Mouse (Mus musculus) stomach, postnatal 0 days (tissue): ENCODE data around the gene Slc38a2. TPM values are rescaled to one million over a fixed set of nuclear protein-coding genes. Genes with fewer than 3 reads are reported as not detected.
A peak's percentile ranks its signal among the peaks of the same experiment; 100 is the strongest.

Experiments used
- ATAC-seq: fragments of 200-750 bp; cut with Nextera tagmentation; 2 replicates; pipeline ENCODE4 v1.8.0; 2017; ENCODE audit not compliant: low FRiP score, low TSS enrichment
- DNase-seq: peaks from one replicate; pipeline ENCODE4 v3.0.0-alpha.2; 2016; ENCODE audit warnings: low spot score
- H3K27ac ChIP-seq: fragments of 300-500 bp; sonication (generic); replicated peaks from 2 replicates; pipeline ENCODE4 v1.5.1; 2014; ENCODE audit warnings: mild to moderate bottlenecking, control low read depth
- H3K27me3 ChIP-seq: fragments of 300-500 bp; sonication (generic); 2 replicates; pipeline ENCODE4 v1.6.1; 2014; ENCODE audit warnings: low read length; ENCODE audit not compliant: control insufficient read depth, insufficient read depth
- H3K36me3 ChIP-seq: fragments of 300-500 bp; sonication (generic); 2 replicates; pipeline ENCODE4 v1.6.1; 2014; ENCODE audit warnings: low read length, mixed read lengths; ENCODE audit not compliant: control insufficient read depth, insufficient read depth
- H3K4me1 ChIP-seq: fragments of 300-500 bp; sonication (generic); replicated peaks from 2 replicates; pipeline ENCODE4 v1.6.1; 2014; ENCODE audit warnings: antibody characterized with exemption; ENCODE audit not compliant: control insufficient read depth, insufficient read depth
- H3K4me2 ChIP-seq: fragments of 300-500 bp; sonication (generic); replicated peaks from 2 replicates; pipeline ENCODE4 v1.6.1; 2014; ENCODE audit warnings: low read depth, mild to moderate bottlenecking, control low read depth, moderate library complexity
- H3K4me3 ChIP-seq: fragments of 300-500 bp; sonication (generic); 2 replicates; pipeline ENCODE4 v1.5.1; 2014; ENCODE audit warnings: low read depth, low read length, control low read depth
- H3K9ac ChIP-seq: fragments of 300-500 bp; sonication (generic); 2 replicates; pipeline ENCODE4 v1.6.1; 2014; ENCODE audit warnings: mild to moderate bottlenecking, low read length, control low read depth, mixed read lengths
- H3K9me3 ChIP-seq: fragments of 300-500 bp; sonication (generic); 2 replicates; pipeline ENCODE4 v1.6.1; 2016; ENCODE audit warnings: low read length; ENCODE audit not compliant: control insufficient read depth
- CTCF ChIP-seq: IDR thresholded peaks from 2 replicates; pipeline ENCODE4 v1.5.1; 2016; ENCODE audit warnings: antibody characterized with exemption, low read depth, mild to moderate bottlenecking, moderate library complexity
- EP300 ChIP-seq: optimal IDR thresholded peaks from 2 replicates; pipeline ENCODE3; 2016; ENCODE audit warnings: antibody characterized with exemption
- WGBS: fragments of 180-500 bp; shearing (Covaris S2); extraction: QIAGEN DNeasy Blood & Tissue Kit; methylation state at CpG from one replicate; pipeline ENCODE4 v1.1.7; 2014; 5-methylcytosine and 5-hydroxymethylcytosine counted together
- polyA plus RNA-seq: library from polyadenylated mRNA; unstranded; fragments of >200 nt; fragmentation: Nextera tagmentation; extraction: Ambion mirVana; gene quantifications from 2 replicates; pipeline ENCODE4 v1.2.1, GENCODE M21; 2015

Slc38a2 gene
- polyA plus RNA-seq, 1 experiment from 2014 or later: 55.3 TPM

- Histone ChIP-seq H3K9ac (no peak overlapping the region), H3K4me3 (no peak overlapping the region), H3K4me2 (no peak overlapping the region), H3K4me1 (peaks cover 2% of the 10 kb centered on the region; the same call in 1 of the 2 replicates), H3K27me3 (no peaks in the 10 kb centered on the region), H3K9me3 (no peaks in the 10 kb centered on the region), H3K27ac (peak overlapping the region; percentile 76), H3K36me3 (no peaks in the 10 kb centered on the region)
- DNase-seq (no peak), ATAC-seq (no peak)
- 54% methylated on average over 15 of the region's 15 CpGs for WGBS
- TF ChIP-seq EP300 (no peak), CTCF (no peak)
Observed at GRCm38 (mm10) chr15:96675744-96676143, 23.8 kb downstream of the Slc38a2 start.

GRCm38 (mm10) chr15:96675055-96675454 lies 24.5 kb downstream of the Slc38a2 start:
- TF ChIP-seq CTCF (no peak), EP300 (no peak)
- Histone ChIP-seq H3K9ac (no peak overlapping the region), H3K27me3 (no peaks in the 10 kb centered on the region), H3K4me3 (no peak overlapping the region), H3K9me3 (no peaks in the 10 kb centered on the region), H3K4me1 (peaks cover 2% of the 10 kb centered on the region; the same call in 1 of the 2 replicates), H3K36me3 (no peaks in the 10 kb centered on the region), H3K27ac (no peak overlapping the region), H3K4me2 (no peak overlapping the region)
- 86% methylated on average over 11 of the region's 11 CpGs for WGBS
- DNase-seq: no peak
- no peak for ATAC-seq

- H3K4me2 ChIP-seq: no peak overlapping the region
- no peaks in the 10 kb centered on the region for H3K9me3 ChIP-seq
- DNase-seq (no peak), ATAC-seq (no peak)
- no peaks in the 10 kb centered on the region for H3K27me3 ChIP-seq
- H3K4me3 ChIP-seq: no peak overlapping the region
- TF ChIP-seq EP300 (no peak), CTCF (no peak)
- no peak overlapping the region for H3K27ac ChIP-seq
- H3K36me3 ChIP-seq: no peaks in the 10 kb centered on the region
- 43% methylated on average over 1 of the region's 1 CpGs for WGBS
- peaks cover 2% of the 10 kb centered on the region; the same call in 1 of the 2 replicates for H3K4me1 ChIP-seq
- H3K9ac ChIP-seq: no peak overlapping the region
Observed at GRCm38 (mm10) chr15:96674089-96674488, 25.4 kb downstream of the Slc38a2 start.

GRCm38 (mm10) chr15:96669721-96670120 lies 29.8 kb downstream of the Slc38a2 start:
- H3K36me3 ChIP-seq: no peaks in the 10 kb centered on the region
- TF ChIP-seq EP300 (no peak), CTCF (no peak)
- no peak overlapping the region for H3K4me2 ChIP-seq
- no peak for DNase-seq
- no peaks in the 10 kb centered on the region for H3K27me3 ChIP-seq
- no peak overlapping the region for H3K9ac ChIP-seq
- H3K4me1 ChIP-seq: no peaks in the 10 kb centered on the region
- no peak overlapping the region for H3K4me3 ChIP-seq
- 74% methylated on average over 6 of the region's 6 CpGs for WGBS
- H3K9me3 ChIP-seq: no peaks in the 10 kb centered on the region
- ATAC-seq: no peak
- no peak overlapping the region for H3K27ac ChIP-seq

GRCm38 (mm10) chr15:96666663-96667062 lies 32.9 kb downstream of the Slc38a2 start:
- peak overlapping the region; percentile 39 for H3K4me2 ChIP-seq
- DNase-seq: peak; percentile 66
- H3K36me3 ChIP-seq: no peaks in the 10 kb centered on the region
- no peaks in the 10 kb centered on the region for H3K9me3 ChIP-seq
- H3K4me3 ChIP-seq: peak overlapping the region; percentile 18; the same call in 1 of the 2 replicates
- 3% methylated on average over 7 of the region's 7 CpGs for WGBS
- H3K9ac ChIP-seq: no peak overlapping the region
- no peak overlapping the region for H3K27ac ChIP-seq
- ATAC-seq: peak; percentile 67
- no peaks in the 10 kb centered on the region for H3K4me1 ChIP-seq
- no peaks in the 10 kb centered on the region for H3K27me3 ChIP-seq
- TF ChIP-seq EP300 (no peak), CTCF (peak; percentile 93)

GRCm38 (mm10) chr15:96665889-96666288 lies 33.6 kb downstream of the Slc38a2 start:
- ATAC-seq: peak; percentile 71; the same call in 1 of the 2 replicates

More at GRCm38 (mm10) chr15:96665889-96666288, 33.6 kb downstream of the Slc38a2 start:
- Histone ChIP-seq H3K9ac (no peak overlapping the region), H3K4me3 (no peak overlapping the region), H3K36me3 (no peaks in the 10 kb centered on the region), H3K4me2 (peak overlapping the region; percentile 39), H3K9me3 (no peaks in the 10 kb centered on the region), H3K27ac (no peak overlapping the region), H3K4me1 (no peaks in the 10 kb centered on the region), H3K27me3 (no peaks in the 10 kb centered on the region)
- TF ChIP-seq CTCF (peak; percentile 97), EP300 (no peak)
- DNase-seq: peak; percentile 69
- WGBS: 3% methylated on average over 3 of the region's 3 CpGs
